Mouse (Mus musculus) lung, postnatal 0 days (tissue): ENCODE results near the gene Tbc1d9. TPM values are rescaled to one million over a fixed set of nuclear protein-coding genes. Genes with fewer than 3 reads are reported as not detected.

Experiments
- ATAC-seq: fragments of 200-750 bp; cut with Nextera tagmentation; 2 replicates; pipeline ENCODE4 v1.8.0; 2017; ENCODE audit warnings: moderate library complexity
- DNase-seq: peaks from one replicate; pipeline ENCODE4 v3.0.0-alpha.2; 2016; ENCODE audit warnings: low spot score
- H3K27ac ChIP-seq: fragments of 300-500 bp; sonication (generic); 2 replicates; pipeline ENCODE4 v1.5.1; 2014; ENCODE audit warnings: antibody characterized with exemption, mild to moderate bottlenecking, low read length, mixed read lengths
- H3K27me3 ChIP-seq: fragments of 300-500 bp; sonication (generic); replicated peaks from 2 replicates; pipeline ENCODE4 v1.6.1; 2014; ENCODE audit warnings: low read length, mixed read lengths; ENCODE audit not compliant: insufficient read depth
- H3K36me3 ChIP-seq: fragments of 300-500 bp; sonication (generic); 2 replicates; pipeline ENCODE4 v1.6.1; 2014; ENCODE audit warnings: low read length, mixed read lengths; ENCODE audit not compliant: insufficient read depth
- H3K4me1 ChIP-seq: fragments of 300-500 bp; sonication (generic); 2 replicates; pipeline ENCODE4 v1.6.1; 2014; ENCODE audit warnings: antibody characterized with exemption, low read depth, low read length, mixed read lengths; ENCODE audit not compliant: insufficient read depth
- H3K4me2 ChIP-seq: fragments of 300-500 bp; sonication (generic); replicated peaks from 2 replicates; pipeline ENCODE4 v1.6.1; 2014; ENCODE audit warnings: low read depth, mild to moderate bottlenecking, low read length, moderate library complexity, mixed read lengths
- H3K4me3 ChIP-seq: fragments of 300-500 bp; sonication (generic); 2 replicates; pipeline ENCODE4 v1.5.1; 2014; ENCODE audit warnings: low read depth, low read length
- H3K9ac ChIP-seq: fragments of 300-500 bp; sonication (generic); replicated peaks from 2 replicates; pipeline ENCODE4 v1.6.1; 2014; ENCODE audit warnings: low read depth, mild to moderate bottlenecking
- H3K9me3 ChIP-seq: fragments of 300-500 bp; sonication (generic); 2 replicates; pipeline ENCODE4 v1.6.1; 2016; ENCODE audit warnings: low read length, mixed read lengths
- CTCF ChIP-seq: IDR thresholded peaks from 2 replicates; pipeline ENCODE4 v1.5.1; 2016; ENCODE audit warnings: antibody characterized with exemption, mild to moderate bottlenecking
- EP300 ChIP-seq: IDR thresholded peaks from 2 replicates; pipeline ENCODE4 v1.6.1; 2016; ENCODE audit warnings: antibody characterized with exemption, mild to moderate bottlenecking, control low read depth
- WGBS: fragments of 180-500 bp; shearing (Covaris S2); extraction: QIAGEN DNeasy Blood & Tissue Kit; methylation state at CpG from one replicate; pipeline ENCODE4 v1.1.7; 2014; 5-methylcytosine and 5-hydroxymethylcytosine counted together
- polyA plus RNA-seq: library from polyadenylated mRNA; unstranded; fragments of >200 nt; fragmentation: Nextera tagmentation; extraction: Ambion mirVana; gene quantifications from 2 replicates; pipeline ENCODE4 v1.2.1, GENCODE M21; 2015

Tbc1d9 gene
- polyA plus RNA-seq, 1 experiment from 2014 or later = 1.8 TPM

GRCm38 (mm10) chr8:83320543-83320942 is 155.4 kb downstream of the Tbc1d9 start:
- no peak overlapping the region for H3K4me3 ChIP-seq
- H3K4me2 ChIP-seq = no peak overlapping the region
- H3K9me3 ChIP-seq = no peaks in the 10 kb centered on the region
- H3K27me3 ChIP-seq = no peaks in the 10 kb centered on the region
- H3K36me3 ChIP-seq = peaks cover 31% of the 10 kb centered on the region; the same call in 1 of the 2 replicates
- no peak overlapping the region for H3K9ac ChIP-seq
- no peaks in the 10 kb centered on the region for H3K4me1 ChIP-seq
- TF ChIP-seq CTCF (no peak), EP300 (no peak)
- WGBS = 97% methylated on average over 3 of the region's 3 CpGs
- no peak for ATAC-seq
- no peak for DNase-seq
- H3K27ac ChIP-seq = no peak overlapping the region

- H3K4me2 ChIP-seq = no peak overlapping the region
- H3K4me1 ChIP-seq = no peaks in the 10 kb centered on the region
- ATAC-seq (no peak), DNase-seq (no peak)
- no peak for TF ChIP-seq EP300
- no peak for TF ChIP-seq CTCF
- WGBS = 89% methylated on average over 6 of the region's 6 CpGs
- H3K4me3 ChIP-seq = no peak overlapping the region
- H3K27ac ChIP-seq = no peak overlapping the region
- H3K9me3 ChIP-seq = no peaks in the 10 kb centered on the region
- H3K27me3 ChIP-seq = no peaks in the 10 kb centered on the region
- no peak overlapping the region for H3K9ac ChIP-seq
- peaks cover 18% of the 10 kb centered on the region; the same call in 1 of the 2 replicates for H3K36me3 ChIP-seq
Measured at GRCm38 (mm10) chr8:83322374-83322773, 157.2 kb downstream of the Tbc1d9 start.

Other genes with a start within 250 kb of the Tbc1d9 start
- gene Gm10645, start 818 bp downstream of the Tbc1d9 start, polyA plus RNA-seq = 1.0 and 1.4 TPM in 2 replicates
- 0.07 TPM in 1 of 2 replicates, not detected in the other for gene Ucp1, start 125.0 kb downstream of the Tbc1d9 start, polyA plus RNA-seq
- gene Elmod2, start 167.1 kb downstream of the Tbc1d9 start, polyA plus RNA-seq = 6.3 and 7.9 TPM in 2 replicates
- not detected in 2 replicates for gene Mgat4d, start 183.1 kb downstream of the Tbc1d9 start, polyA plus RNA-seq
- 0.07 and 0.11 TPM in 2 replicates for gene Clgn, start 224.5 kb downstream of the Tbc1d9 start, polyA plus RNA-seq